Mouse (Mus musculus): ENCODE data around the gene Hist3h2a.

DNA sequence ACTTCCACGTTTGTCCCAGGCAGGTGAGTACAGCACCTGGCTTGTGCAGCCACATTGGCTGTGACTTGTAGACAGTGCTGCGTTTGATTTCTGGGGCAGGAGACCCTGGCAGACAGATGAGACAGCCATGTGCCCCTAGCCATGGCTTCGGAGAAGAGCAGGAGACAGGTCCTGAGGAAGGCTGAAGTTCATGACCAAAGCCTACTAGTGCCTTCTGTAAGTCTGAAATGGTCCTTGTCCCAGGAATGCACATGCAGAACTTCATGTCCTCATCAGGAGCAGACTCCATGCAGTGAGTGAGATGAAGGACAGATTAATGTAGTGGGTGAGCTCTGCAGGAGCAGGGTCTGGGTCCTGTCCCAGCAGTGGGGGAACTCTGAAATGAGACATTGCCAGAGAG, 37.4 kb downstream of the Hist3h2a start:
- TF ChIP-seq ZNF384 (IDR thresholded peaks at IDR 0.05; ENCODE audit: low read depth, low read length): no peak
- TF ChIP-seq MAFK (IDR thresholded peaks at IDR 0.05; ENCODE audit: insufficient read depth, low read depth, low read length): no peak
- no peak for TF ChIP-seq ZC3H11A (IDR thresholded peaks at IDR 0.05; ENCODE audit: borderline replicate concordance, low read depth, low read length)

All from ES-E14 (cell line).